Mouse (Mus musculus) hindbrain, embryonic 16.5 days (tissue): ENCODE results near the gene Mtfr1l. TPM values are rescaled to one million over a fixed set of nuclear protein-coding genes. Genes with fewer than 3 reads are reported as not detected.

Source experiments
- ATAC-seq: fragments of 200-750 bp; cut with Nextera tagmentation; 2 replicates; pipeline ENCODE4 v1.8.0; 2017; ENCODE audit warnings: moderate TSS enrichment, moderate library complexity
- H3K27ac ChIP-seq: fragments of 300-500 bp; sonication (generic); 2 replicates; pipeline ENCODE4 v1.5.1; 2014; ENCODE audit warnings: low read depth, mild to moderate bottlenecking, control low read depth, low read length, moderate library complexity
- H3K27me3 ChIP-seq: fragments of 300-500 bp; sonication (generic); replicated peaks from 2 replicates; pipeline ENCODE4 v1.6.1; 2014; ENCODE audit warnings: low read length; ENCODE audit not compliant: control insufficient read depth, insufficient read depth
- H3K36me3 ChIP-seq: fragments of 300-500 bp; sonication (generic); 2 replicates; pipeline ENCODE4 v1.6.1; 2014; ENCODE audit warnings: mild to moderate bottlenecking, low read length, moderate library complexity, mixed read lengths; ENCODE audit not compliant: control insufficient read depth, insufficient read depth
- H3K4me1 ChIP-seq: fragments of 300-500 bp; sonication (generic); 2 replicates; pipeline ENCODE4 v1.6.1; 2014; ENCODE audit warnings: low read depth, low read length; ENCODE audit not compliant: control insufficient read depth, insufficient read depth
- H3K4me2 ChIP-seq: fragments of 300-500 bp; sonication (generic); 2 replicates; pipeline ENCODE4 v1.6.1; 2014; ENCODE audit warnings: mild to moderate bottlenecking, low read length, control low read depth, moderate library complexity
- H3K4me3 ChIP-seq: fragments of 300-500 bp; sonication (generic); 2 replicates; pipeline ENCODE4 v1.5.1; 2014; ENCODE audit warnings: mild to moderate bottlenecking, low read length, control low read depth, moderate library complexity
- H3K9ac ChIP-seq: fragments of 300-500 bp; sonication (generic); 2 replicates; pipeline ENCODE4 v1.6.1; 2014; ENCODE audit warnings: low read depth, mild to moderate bottlenecking, control low read depth, low read length, moderate library complexity
- H3K9me3 ChIP-seq: fragments of 300-500 bp; sonication (generic); 2 replicates; pipeline ENCODE4 v1.6.1; 2014; ENCODE audit warnings: mild to moderate bottlenecking, low read length, moderate library complexity; ENCODE audit not compliant: control insufficient read depth
- WGBS: fragments of 180-500 bp; shearing (Covaris S2); extraction: QIAGEN DNeasy Blood & Tissue Kit; methylation state at CpG from one replicate; pipeline ENCODE4 v1.1.7; 2014; 5-methylcytosine and 5-hydroxymethylcytosine counted together
- polyA plus RNA-seq: library from polyadenylated mRNA; unstranded; fragments of >200 nt; fragmentation: Nextera tagmentation; extraction: Ambion mirVana; gene quantifications from 2 replicates; pipeline ENCODE4 v1.2.1, GENCODE M21; 2015

Mtfr1l gene
- polyA plus RNA-seq, 1 experiment from 2014 or later: 182 TPM

DNA sequence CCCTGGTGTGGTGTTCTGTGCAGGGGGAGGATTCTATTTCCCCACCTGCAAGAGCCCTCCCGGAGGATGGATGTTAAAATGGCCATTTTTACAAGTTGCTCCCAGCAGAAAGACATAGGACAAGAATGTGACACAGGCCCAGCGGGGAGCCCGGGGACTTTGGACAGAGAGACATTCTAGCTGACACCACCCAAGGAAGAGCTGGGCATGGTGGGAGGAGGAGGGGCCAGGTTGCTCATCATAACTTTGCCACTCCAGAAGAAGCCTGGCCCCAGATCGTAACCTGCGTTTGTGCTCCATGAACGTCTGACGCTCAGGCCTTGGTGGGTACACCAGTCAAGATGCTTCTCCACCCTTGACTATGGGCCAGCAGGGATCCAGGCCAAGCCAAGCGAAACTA is 25.5 kb upstream of the Mtfr1l start:
- Histone ChIP-seq H3K4me3 (no peak overlapping the region), H3K27ac (no peak overlapping the region), H3K9me3 (no peaks in the 10 kb centered on the region), H3K27me3 (no peaks in the 10 kb centered on the region), H3K36me3 (peaks cover 9% of the 10 kb centered on the region), H3K9ac (no peak overlapping the region), H3K4me2 (no peak overlapping the region), H3K4me1 (peaks cover 14% of the 10 kb centered on the region)
- WGBS: 92% methylated on average over 8 of the region's 8 CpGs
- ATAC-seq: no peak

DNA sequence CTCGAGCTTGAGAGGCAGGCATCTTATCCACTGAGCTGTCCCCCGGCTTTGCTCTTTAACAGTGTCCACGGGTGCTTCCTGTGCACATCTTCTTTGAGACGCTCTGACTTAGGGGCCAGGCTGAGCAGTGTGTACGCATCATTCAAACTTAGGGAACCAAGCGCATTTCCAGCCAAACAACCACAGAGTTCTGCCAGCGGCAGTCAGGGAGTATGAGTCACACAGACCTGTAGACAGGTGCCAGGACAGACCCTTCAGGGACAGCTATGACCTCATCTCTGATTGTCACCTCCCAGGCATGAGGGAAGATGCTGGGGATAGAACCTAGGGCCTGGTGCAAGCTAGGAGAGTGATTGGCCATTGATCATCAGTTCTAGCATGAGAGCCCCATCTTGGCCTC is 24.0 kb upstream of the Mtfr1l start:
- H3K27me3 ChIP-seq: no peaks in the 10 kb centered on the region
- H3K4me2 ChIP-seq: no peak overlapping the region
- WGBS: 86% methylated on average over 7 of the region's 7 CpGs
- ATAC-seq: no peak
- H3K36me3 ChIP-seq: peaks cover 4% of the 10 kb centered on the region
- H3K9me3 ChIP-seq: no peaks in the 10 kb centered on the region
- no peak overlapping the region for H3K27ac ChIP-seq
- no peak overlapping the region for H3K9ac ChIP-seq
- no peak overlapping the region for H3K4me3 ChIP-seq
- peaks cover 14% of the 10 kb centered on the region for H3K4me1 ChIP-seq

DNA sequence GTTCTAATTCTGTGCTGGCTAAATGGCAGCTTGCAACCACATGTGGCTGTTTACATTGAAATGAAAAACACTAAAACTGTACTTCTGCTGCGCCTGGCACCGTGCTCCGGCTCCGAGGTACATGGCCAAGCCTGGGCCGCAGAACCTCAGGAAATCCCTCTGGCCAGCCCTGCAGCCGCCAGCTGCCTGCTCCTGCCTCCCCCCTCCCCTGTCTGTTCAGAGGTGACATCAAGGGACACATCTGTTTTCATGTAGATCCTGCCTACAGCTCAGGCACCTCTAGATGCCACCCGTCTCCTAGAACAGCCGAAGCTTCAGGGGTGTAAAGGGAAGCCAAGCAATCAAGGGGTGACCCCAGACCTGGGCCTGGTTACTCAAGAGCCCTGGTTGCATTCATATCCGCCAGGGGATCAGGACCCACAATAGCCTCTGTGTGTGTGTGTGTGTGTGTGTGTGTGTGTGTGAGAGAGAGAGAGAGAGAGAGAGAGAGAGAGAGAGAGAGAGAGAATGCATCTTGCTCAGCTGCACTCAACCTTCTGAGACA is 23.5 kb upstream of the Mtfr1l start:
- H3K4me1 ChIP-seq: peaks cover 14% of the 10 kb centered on the region
- no peaks in the 10 kb centered on the region for H3K27me3 ChIP-seq
- H3K27ac ChIP-seq: no peak overlapping the region
- H3K4me3 ChIP-seq: no peak overlapping the region
- ATAC-seq: no peak
- H3K36me3 ChIP-seq: peaks cover 3% of the 10 kb centered on the region; the same call in 1 of the 2 replicates
- no peak overlapping the region for H3K4me2 ChIP-seq
- 52% methylated on average over 9 of the region's 9 CpGs for WGBS
- no peak overlapping the region for H3K9ac ChIP-seq
- no peaks in the 10 kb centered on the region for H3K9me3 ChIP-seq

- H3K4me2 ChIP-seq: 0 out of 2 replicates have a peak overlapping the region, but pooled peaks have one; percentile 7
Observed at GRCm38 (mm10) chr4:134557626-134558249, 22.6 kb upstream of the Mtfr1l start.

DNA sequence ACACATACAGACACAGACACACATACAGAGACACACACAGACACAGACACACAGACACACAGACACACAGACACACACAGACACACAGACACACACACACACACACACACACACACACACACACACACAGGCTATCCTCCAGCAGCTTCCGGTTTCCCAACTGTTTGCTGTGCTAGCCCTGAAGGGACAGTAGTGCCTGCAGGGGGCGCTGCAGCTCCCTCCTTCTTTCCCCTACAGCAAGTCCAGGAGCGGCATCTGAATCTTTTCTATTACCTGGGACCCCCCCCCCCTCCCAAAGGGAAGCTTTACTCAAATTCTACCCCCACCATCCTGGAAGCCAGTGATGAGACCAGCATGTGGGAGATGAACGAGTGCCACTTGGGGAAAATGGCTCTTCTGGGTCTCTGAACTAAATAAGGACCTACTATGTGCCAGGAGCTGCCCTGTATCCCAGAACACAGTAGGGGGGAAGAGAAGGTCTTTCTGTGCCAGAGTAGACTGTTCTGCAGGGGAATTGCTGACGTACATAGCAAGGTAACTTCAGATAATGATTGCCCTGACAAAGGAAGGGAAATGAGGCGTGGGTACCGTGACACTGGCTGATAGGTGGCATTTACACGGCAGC is 20.9 kb upstream of the Mtfr1l start:
- H3K4me1 ChIP-seq: peaks cover 23% of the 10 kb centered on the region
- no peak overlapping the region for H3K27ac ChIP-seq
- H3K36me3 ChIP-seq: no peaks in the 10 kb centered on the region
- ATAC-seq: no peak
- no peaks in the 10 kb centered on the region for H3K27me3 ChIP-seq
- H3K4me2 ChIP-seq: no peak overlapping the region
- WGBS: 61% methylated on average over 8 of the region's 8 CpGs
- no peak overlapping the region for H3K4me3 ChIP-seq
- H3K9ac ChIP-seq: no peak overlapping the region
- H3K9me3 ChIP-seq: no peaks in the 10 kb centered on the region

More at GRCm38 (mm10) chr4:134557626-134558249, 22.6 kb upstream of the Mtfr1l start:
- peaks cover 14% of the 10 kb centered on the region for H3K4me1 ChIP-seq
- peak overlapping the region; percentile 29; the same call in 1 of the 2 replicates for H3K27ac ChIP-seq
- no peak for ATAC-seq
- no peak overlapping the region; the same call in 1 of the 2 replicates for H3K9ac ChIP-seq
- H3K4me3 ChIP-seq: no peak overlapping the region
- H3K27me3 ChIP-seq: no peaks in the 10 kb centered on the region
- WGBS: 6% methylated on average over 16 of the region's 16 CpGs
- no peaks in the 10 kb centered on the region for H3K36me3 ChIP-seq
- H3K9me3 ChIP-seq: no peaks in the 10 kb centered on the region

DNA sequence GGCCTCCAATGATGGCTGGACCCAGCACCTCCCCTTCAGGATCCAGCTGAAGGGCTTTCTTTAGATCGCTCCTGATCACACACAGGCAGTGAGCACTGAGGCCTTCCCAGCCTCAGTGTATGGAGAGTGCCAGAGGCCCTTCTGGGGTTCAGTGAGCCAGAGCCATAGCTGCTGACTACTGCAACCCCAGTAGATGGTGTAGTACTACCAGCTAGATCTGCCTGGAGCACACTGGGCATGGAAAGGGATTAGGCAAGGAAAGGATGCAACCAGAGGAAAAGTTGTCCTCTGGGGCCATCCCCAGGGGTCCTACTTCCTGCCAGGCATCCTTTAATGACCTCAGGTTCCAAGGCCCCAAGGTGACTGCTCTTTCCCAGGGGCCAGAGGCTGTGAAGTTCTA is 18.4 kb upstream of the Mtfr1l start:
- H3K9ac ChIP-seq: no peak overlapping the region
- H3K4me2 ChIP-seq: no peak overlapping the region
- H3K36me3 ChIP-seq: peaks cover 8% of the 10 kb centered on the region; the same call in 1 of the 2 replicates
- H3K27ac ChIP-seq: no peak overlapping the region
- H3K4me3 ChIP-seq: no peak overlapping the region
- 70% methylated on average over 1 of the region's 1 CpGs for WGBS
- H3K4me1 ChIP-seq: peaks cover 25% of the 10 kb centered on the region
- no peaks in the 10 kb centered on the region for H3K27me3 ChIP-seq
- 0 out of 2 replicates have a peak, but pooled peaks have one; percentile 28 for ATAC-seq
- H3K9me3 ChIP-seq: peaks cover 5% of the 10 kb centered on the region

DNA sequence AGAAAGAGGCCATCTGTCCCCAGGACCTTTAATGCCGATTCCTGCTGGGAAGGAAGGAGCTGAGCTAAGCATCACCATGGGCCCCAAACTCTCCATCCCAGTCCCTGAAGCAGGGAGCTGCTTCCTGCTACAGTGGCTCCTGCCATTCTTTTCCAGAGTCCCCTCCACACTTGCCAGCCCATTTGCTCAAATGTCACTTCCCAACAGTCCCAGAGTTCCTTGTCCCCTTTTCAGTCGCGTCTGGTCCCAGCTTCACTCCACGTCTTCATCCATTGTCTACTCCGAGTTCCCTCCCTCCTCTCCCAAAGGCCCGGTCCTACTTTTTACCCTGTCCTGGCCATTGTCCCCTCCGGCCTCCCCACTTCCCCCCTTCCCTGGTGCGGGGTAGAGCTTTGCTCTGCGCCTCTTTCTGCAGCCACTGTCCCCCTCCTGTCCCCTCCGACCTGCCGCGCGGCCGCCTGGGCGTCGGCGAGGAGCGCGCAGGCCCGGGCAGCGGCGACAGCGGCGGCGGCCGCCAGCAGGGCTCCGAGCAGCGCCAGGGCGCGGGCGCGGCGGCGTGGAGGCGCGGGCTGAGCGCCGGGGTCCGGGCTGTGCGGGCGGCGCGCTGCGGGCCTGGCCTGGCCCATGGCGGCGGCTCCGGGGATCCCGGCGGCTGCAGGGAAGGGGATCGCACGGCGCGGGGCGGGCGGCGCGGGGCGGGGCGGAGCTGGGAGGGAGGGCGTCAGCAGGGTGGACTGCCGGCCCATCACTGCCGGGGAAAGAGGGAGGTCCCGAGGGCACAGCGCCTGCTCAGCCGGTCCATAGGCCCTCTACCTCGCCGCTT is 16.5 kb upstream of the Mtfr1l start, which contains the start of gene Selenon:
Gene Selenon (minus strand): TSS at position 673 of the 823 bp plus-strand sequence.
- peak within 1 kb of the TSS; percentile 79 for H3K4me2 ChIP-seq
- peak within 1 kb of the TSS; percentile 99 for H3K9ac ChIP-seq
- H3K9me3 ChIP-seq: peaks cover 5% of the 10 kb centered on the region
- peak; percentile 79 for ATAC-seq
- H3K36me3 ChIP-seq: peaks cover 8% of the 10 kb centered on the region; the same call in 1 of the 2 replicates
- H3K4me1 ChIP-seq: peaks cover 18% of the 10 kb centered on the region
- H3K4me3 ChIP-seq: peak within 1 kb of the TSS; percentile 75
- under 1% methylated on average over 53 of the region's 67 CpGs for WGBS
- H3K27ac ChIP-seq: peak within 1 kb of the TSS; percentile 82
- H3K27me3 ChIP-seq: no peaks in the 10 kb centered on the region

GRCm38 (mm10) chr4:134549899-134550298 is 14.7 kb upstream of the Mtfr1l start:
- no peaks in the 10 kb centered on the region for H3K27me3 ChIP-seq
- H3K4me3 ChIP-seq: no peak overlapping the region
- ATAC-seq: no peak
- H3K9ac ChIP-seq: no peak overlapping the region
- over 99% methylated on average over 8 of the region's 8 CpGs for WGBS
- H3K9me3 ChIP-seq: peaks cover 5% of the 10 kb centered on the region
- no peak overlapping the region for H3K4me2 ChIP-seq
- H3K36me3 ChIP-seq: peaks cover 9% of the 10 kb centered on the region
- H3K27ac ChIP-seq: no peak overlapping the region
- H3K4me1 ChIP-seq: peaks cover 18% of the 10 kb centered on the region
